Mouse (Mus musculus): Measurements from ENCODE around the gene Zfp819.

DNA sequence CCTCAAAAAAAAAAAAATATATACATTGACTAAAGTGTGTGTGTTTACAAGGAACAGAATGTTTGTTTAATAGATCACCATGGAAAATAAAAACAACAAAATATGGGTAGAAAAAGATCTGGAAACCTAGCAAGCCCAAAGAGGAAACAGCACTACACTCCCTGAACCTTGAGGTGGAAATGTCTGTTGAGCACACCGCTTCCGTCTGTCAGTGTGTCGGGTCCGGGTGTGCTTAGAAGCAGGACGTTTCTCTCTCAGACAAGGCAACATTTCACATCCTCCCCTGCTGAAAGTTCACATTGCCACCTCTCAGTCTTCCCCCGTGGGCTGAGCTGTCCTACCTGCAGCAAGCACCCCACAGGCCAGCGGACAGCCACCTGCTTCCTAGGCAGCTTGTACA is 16.0 kb downstream of the Zfp819 start:
- TF ChIP-seq TAL1 (conservative IDR thresholded peaks at IDR 0.05; ENCODE audit: low read depth, low read length): no peak
- no peak for TF ChIP-seq GATA1 (IDR thresholded peaks at IDR 0.05; ENCODE audit: borderline replicate concordance, low read length)
- no peak for TF ChIP-seq CTCF (IDR thresholded peaks at IDR 0.05; ENCODE audit: low read depth, low read length)
- TF ChIP-seq POLR2AphosphoS5 (IDR thresholded peaks at IDR 0.05; ENCODE audit: insufficient replicate concordance, low read depth, low read length): no peak

All from G1E (cell line).